Mouse (Mus musculus): Measurements from ENCODE around the gene Ddx39. TPM values are rescaled to one million over a fixed set of nuclear protein-coding genes. Genes with fewer than 3 reads are reported as not detected.

The Ddx39 gene
- total and polyA plus RNA-seq, 3 experiments = 272 to 304 (median 279) TPM

DNA sequence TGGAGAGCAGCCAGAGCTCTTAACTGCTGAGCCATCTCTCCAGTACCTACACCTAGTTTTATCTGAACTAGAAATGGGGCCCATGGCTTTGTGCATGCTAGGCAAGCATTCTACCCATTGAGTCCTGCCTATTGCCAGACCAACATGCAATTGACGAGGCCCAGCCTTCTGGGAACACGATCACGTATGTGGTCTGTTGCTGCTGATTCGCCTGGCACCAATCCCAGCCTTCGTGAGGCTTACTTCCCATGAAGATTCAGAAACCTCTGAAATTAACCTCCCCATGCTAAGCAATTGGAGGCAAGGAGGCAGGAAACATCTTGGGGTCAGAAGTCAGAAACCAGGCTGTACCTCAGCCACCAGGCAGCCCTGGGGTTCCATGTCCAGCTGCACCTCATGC is 34.4 kb upstream of the Ddx39 start:
- H3K27ac ChIP-seq (ENCODE audit: control insufficient read depth, low read depth, low read length) = no peak overlapping the region
- H3K4me3 ChIP-seq (ENCODE audit: control insufficient read depth in 1 of 2, insufficient read depth in 1 of 2, low read depth in 2 of 2, low read length in 2 of 2) = no peak overlapping the region
- no peak for DNase-seq (ENCODE audit: low read depth, low spot score)
- H3K9me3 ChIP-seq (replicated peaks; ENCODE audit: insufficient read depth, low read length) = no peaks in the 10 kb centered on the region
- H3K4me1 ChIP-seq (ENCODE audit: control insufficient read depth in 1 of 2, insufficient read depth in 2 of 2, low read length in 2 of 2) = no peaks in the 10 kb centered on the region
- H3K79me2 ChIP-seq (ENCODE audit: control insufficient read depth, insufficient read depth, low read length, poor library complexity) = no peaks in the 10 kb centered on the region
- TF ChIP-seq E2F4 (IDR thresholded peaks at IDR 0.05; ENCODE audit: borderline replicate concordance, low read depth, low read length) (no peak), MXI1 (IDR thresholded peaks at IDR 0.05; ENCODE audit: low read depth, low read length) (no peak)
- peaks cover 0 to 4% of the 10 kb centered on the region in 2 experiments; a peak in 2 of 4 replicates for H3K36me3 ChIP-seq (ENCODE audit: control insufficient read depth in 1 of 2, insufficient read depth in 2 of 2, low read length in 2 of 2)
- no peak overlapping the region for H3K9ac ChIP-seq (ENCODE audit: control insufficient read depth, low read depth, low read length, poor library complexity, severe bottlenecking)
- no peaks in the 10 kb centered on the region for H3K27me3 ChIP-seq (ENCODE audit: control insufficient read depth in 1 of 2, insufficient read depth in 2 of 2, low read length in 2 of 2)

DNA sequence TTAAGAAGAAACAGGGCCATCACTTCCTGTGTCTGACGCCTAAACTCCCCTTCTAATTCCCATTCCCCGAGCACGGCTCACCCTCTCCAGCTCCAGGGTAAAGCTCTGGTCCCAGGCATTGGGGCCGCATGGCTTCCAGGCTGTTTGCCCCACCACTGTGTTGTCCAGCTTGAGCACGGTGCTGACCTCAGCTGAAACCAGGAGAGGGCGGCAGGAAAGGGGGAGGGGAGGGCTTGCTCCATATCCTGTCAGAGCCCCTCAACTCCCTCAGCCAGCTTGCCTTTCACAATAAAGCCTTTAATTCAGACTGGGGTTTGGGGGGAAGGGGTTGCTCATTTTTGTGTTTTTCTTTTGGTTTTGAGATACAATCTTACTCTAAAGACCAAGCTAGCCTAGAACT is 33.9 kb upstream of the Ddx39 start:
- no peak overlapping the region for H3K9ac ChIP-seq (ENCODE audit: control insufficient read depth, low read depth, low read length, poor library complexity, severe bottlenecking)
- H3K79me2 ChIP-seq (ENCODE audit: control insufficient read depth, insufficient read depth, low read length, poor library complexity) = no peaks in the 10 kb centered on the region
- H3K4me1 ChIP-seq (ENCODE audit: control insufficient read depth in 1 of 2, insufficient read depth in 2 of 2, low read length in 2 of 2) = no peaks in the 10 kb centered on the region
- H3K4me3 ChIP-seq (ENCODE audit: control insufficient read depth in 1 of 2, insufficient read depth in 1 of 2, low read depth in 2 of 2, low read length in 2 of 2) = no peak overlapping the region
- peaks cover 0 to 4% of the 10 kb centered on the region in 2 experiments; a peak in 2 of 4 replicates for H3K36me3 ChIP-seq (ENCODE audit: control insufficient read depth in 1 of 2, insufficient read depth in 2 of 2, low read length in 2 of 2)
- H3K9me3 ChIP-seq (replicated peaks; ENCODE audit: insufficient read depth, low read length) = no peaks in the 10 kb centered on the region
- DNase-seq (ENCODE audit: low read depth, low spot score) = no peak
- no peak overlapping the region for H3K27ac ChIP-seq (ENCODE audit: control insufficient read depth, low read depth, low read length)
- TF ChIP-seq RAD21 (IDR thresholded peaks at IDR 0.05; ENCODE audit: low read depth, low read length) (no peak), CHD1 (IDR thresholded peaks at IDR 0.05; ENCODE audit: low read depth, low read length) (no peak), TAL1 (IDR thresholded peaks at IDR 0.05; ENCODE audit: low read length) (no peak), ZMIZ1 (IDR thresholded peaks at IDR 0.05; ENCODE audit: low read depth, low read length) (no peak), RCOR1 (IDR thresholded peaks at IDR 0.05; ENCODE audit: low read depth, low read length) (no peak), GATA1 (IDR thresholded peaks at IDR 0.05; ENCODE audit: low read depth, low read length) (no peak), USF1 (IDR thresholded peaks at IDR 0.05; ENCODE audit: low read depth, low read length) (no peak), MAX (IDR thresholded peaks at IDR 0.05; ENCODE audit: low read length) (no peak), EP300 (IDR thresholded peaks at IDR 0.05; ENCODE audit: low read depth in 1 of 2, low read length in 2 of 2) (no peak), CTCF (IDR thresholded peaks at IDR 0.05 in 2 of 3, conservative IDR thresholded peaks at IDR 0.05 in 1 of 3; ENCODE audit: control insufficient read depth in 1 of 3, insufficient read depth in 1 of 3, low read depth in 2 of 3, low read length in 3 of 3, poor library complexity in 1 of 3, severe bottlenecking in 1 of 3) (no peak), TBP (IDR thresholded peaks at IDR 0.05; ENCODE audit: low read depth, low read length) (no peak), HCFC1 (IDR thresholded peaks at IDR 0.05; ENCODE audit: low read depth, low read length) (no peak)
- H3K27me3 ChIP-seq (ENCODE audit: control insufficient read depth in 1 of 2, insufficient read depth in 2 of 2, low read length in 2 of 2) = no peaks in the 10 kb centered on the region

DNA sequence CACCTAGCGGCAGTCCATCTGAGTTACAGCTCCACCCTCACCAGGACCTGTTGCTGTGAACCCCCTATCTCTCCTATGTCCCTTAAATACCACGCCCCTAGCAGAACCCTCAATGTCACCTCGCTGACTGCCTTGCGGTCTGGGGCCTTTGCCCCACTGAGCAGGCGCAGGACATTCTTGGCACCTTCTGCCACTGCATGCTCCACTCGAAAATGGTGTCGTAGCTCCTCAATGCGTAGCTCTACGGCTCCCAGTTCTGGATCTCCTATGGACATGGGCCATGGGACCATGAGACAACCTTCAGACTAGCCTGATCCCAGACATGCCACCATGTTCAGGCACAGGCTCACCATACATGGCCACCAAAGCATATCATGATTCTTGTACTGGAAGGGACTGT is 30.5 kb upstream of the Ddx39 start:
- Histone ChIP-seq H3K36me3 (ENCODE audit: control insufficient read depth in 1 of 2, insufficient read depth in 2 of 2, low read length in 2 of 2) (peaks cover 0 to 8% of the 10 kb centered on the region in 2 experiments; a peak in 2 of 4 replicates), H3K9me3 (replicated peaks; ENCODE audit: insufficient read depth, low read length) (no peaks in the 10 kb centered on the region), H3K79me2 (ENCODE audit: control insufficient read depth, insufficient read depth, low read length, poor library complexity) (no peaks in the 10 kb centered on the region), H3K27me3 (ENCODE audit: control insufficient read depth in 1 of 2, insufficient read depth in 2 of 2, low read length in 2 of 2) (no peaks in the 10 kb centered on the region), H3K27ac (ENCODE audit: control insufficient read depth, low read depth, low read length) (no peak overlapping the region), H3K4me1 (ENCODE audit: control insufficient read depth in 1 of 2, insufficient read depth in 2 of 2, low read length in 2 of 2) (no peaks in the 10 kb centered on the region), H3K9ac (ENCODE audit: control insufficient read depth, low read depth, low read length, poor library complexity, severe bottlenecking) (no peak overlapping the region), H3K4me3 (ENCODE audit: control insufficient read depth in 1 of 2, insufficient read depth in 1 of 2, low read depth in 2 of 2, low read length in 2 of 2) (no peak overlapping the region)
- TF ChIP-seq EP300 (IDR thresholded peaks at IDR 0.05; ENCODE audit: low read depth in 1 of 2, low read length in 2 of 2) (no peak), MYC (IDR thresholded peaks at IDR 0.05; ENCODE audit: low read depth, low read length) (no peak), USF1 (IDR thresholded peaks at IDR 0.05; ENCODE audit: low read depth, low read length) (no peak), SIN3A (IDR thresholded peaks at IDR 0.05; ENCODE audit: low read length) (no peak), TCF12 (IDR thresholded peaks at IDR 0.05; ENCODE audit: low read depth, low read length) (no peak), ETS1 (IDR thresholded peaks at IDR 0.05; ENCODE audit: low read depth, low read length) (no peak), GABPA (IDR thresholded peaks at IDR 0.05; ENCODE audit: low read depth, low read length) (no peak), MEF2A (IDR thresholded peaks at IDR 0.05; ENCODE audit: extremely low read depth, insufficient replicate concordance, low read depth, low read length, poor library complexity, severe bottlenecking) (no peak)
- DNase-seq (ENCODE audit: low read depth, low spot score) = no peak
